Mouse (Mus musculus): ENCODE results near the gene Pde8a. TPM values are rescaled to one million over a fixed set of nuclear protein-coding genes. Genes with fewer than 3 reads are reported as not detected.

The Pde8a gene
- polyA plus RNA-seq, 1 experiment from 2014 or later, result 2.1 TPM

DNA sequence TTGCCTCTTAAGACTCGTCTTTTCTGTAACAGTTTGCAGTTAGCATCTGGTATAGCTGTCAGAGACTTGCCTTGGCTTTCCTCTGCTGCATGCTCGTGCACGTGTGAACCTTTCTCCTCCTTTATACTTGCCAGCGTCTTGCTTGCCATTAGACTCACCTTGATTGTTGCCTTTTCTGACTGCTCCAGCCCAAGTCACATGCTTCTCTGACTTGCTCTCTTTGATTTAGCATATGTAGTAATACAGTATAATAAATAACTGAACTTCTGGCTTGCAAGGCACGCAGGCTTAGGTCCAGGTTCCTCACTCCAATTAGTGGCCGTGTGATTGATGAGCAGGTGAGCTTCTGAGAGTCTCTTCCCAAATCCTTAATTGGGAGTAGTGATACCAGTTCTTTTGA is 37.2 kb downstream of the Pde8a start:
- Histone ChIP-seq H3K4me3 (no peak overlapping the region), H3K9ac (no peak overlapping the region), H3K9me3 (no peaks in the 10 kb centered on the region), H3K27me3 (no peaks in the 10 kb centered on the region), H3K4me1 (replicated peaks) (no peaks in the 10 kb centered on the region), H3K4me2 (no peak overlapping the region), H3K36me3 (no peaks in the 10 kb centered on the region), H3K27ac (no peak overlapping the region)
- WGBS, result 87% methylated on average over 6 of the region's 6 CpGs
- no peak for ATAC-seq (ENCODE audit: low FRiP score)

GRCm38 (mm10) chr7:81251521-81251920 is 38.1 kb downstream of the Pde8a start:
- H3K27me3 ChIP-seq, result no peaks in the 10 kb centered on the region
- no peak overlapping the region for H3K27ac ChIP-seq
- H3K4me2 ChIP-seq, result no peak overlapping the region
- no peaks in the 10 kb centered on the region for H3K36me3 ChIP-seq
- WGBS, result 93% methylated on average over 2 of the region's 2 CpGs
- no peak for ATAC-seq (ENCODE audit: low FRiP score)
- no peaks in the 10 kb centered on the region for H3K9me3 ChIP-seq
- H3K4me1 ChIP-seq (replicated peaks), result no peaks in the 10 kb centered on the region
- H3K4me3 ChIP-seq, result no peak overlapping the region
- no peak overlapping the region for H3K9ac ChIP-seq

GRCm38 (mm10) chr7:81253317-81253716 is 39.9 kb downstream of the Pde8a start:
- no peak overlapping the region for H3K4me2 ChIP-seq
- ATAC-seq (ENCODE audit: low FRiP score), result no peak
- H3K9me3 ChIP-seq, result no peaks in the 10 kb centered on the region
- H3K27ac ChIP-seq, result no peak overlapping the region
- 80% methylated on average over 11 of the region's 11 CpGs for WGBS
- no peaks in the 10 kb centered on the region for H3K36me3 ChIP-seq
- no peaks in the 10 kb centered on the region for H3K27me3 ChIP-seq
- H3K9ac ChIP-seq, result no peak overlapping the region
- H3K4me1 ChIP-seq (replicated peaks), result no peaks in the 10 kb centered on the region
- no peak overlapping the region for H3K4me3 ChIP-seq

DNA sequence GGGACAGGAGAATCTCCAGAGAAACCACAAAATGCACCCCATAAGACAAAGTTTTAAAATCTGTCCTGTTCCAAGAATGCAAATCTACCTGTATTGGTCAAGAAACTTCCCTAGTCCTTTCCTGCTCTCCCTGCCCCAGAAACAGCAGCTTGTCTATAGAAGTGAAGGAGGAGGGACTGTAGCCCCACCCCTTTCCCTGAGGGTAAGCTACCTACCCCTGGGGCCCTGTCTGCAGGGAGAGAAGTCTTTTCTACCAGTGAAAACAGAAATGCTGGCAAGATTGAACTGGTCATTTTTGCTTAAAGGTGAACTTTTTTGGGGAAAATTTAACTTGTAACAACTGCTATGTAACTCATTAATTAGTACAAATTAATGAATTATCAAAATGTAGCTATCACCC is 41.2 kb downstream of the Pde8a start:
- ATAC-seq (ENCODE audit: low FRiP score), result no peak
- Histone ChIP-seq H3K4me2 (no peak overlapping the region), H3K36me3 (no peaks in the 10 kb centered on the region), H3K27ac (no peak overlapping the region), H3K9me3 (no peaks in the 10 kb centered on the region), H3K4me1 (replicated peaks) (no peaks in the 10 kb centered on the region), H3K9ac (no peak overlapping the region), H3K27me3 (no peaks in the 10 kb centered on the region), H3K4me3 (no peak overlapping the region)

DNA sequence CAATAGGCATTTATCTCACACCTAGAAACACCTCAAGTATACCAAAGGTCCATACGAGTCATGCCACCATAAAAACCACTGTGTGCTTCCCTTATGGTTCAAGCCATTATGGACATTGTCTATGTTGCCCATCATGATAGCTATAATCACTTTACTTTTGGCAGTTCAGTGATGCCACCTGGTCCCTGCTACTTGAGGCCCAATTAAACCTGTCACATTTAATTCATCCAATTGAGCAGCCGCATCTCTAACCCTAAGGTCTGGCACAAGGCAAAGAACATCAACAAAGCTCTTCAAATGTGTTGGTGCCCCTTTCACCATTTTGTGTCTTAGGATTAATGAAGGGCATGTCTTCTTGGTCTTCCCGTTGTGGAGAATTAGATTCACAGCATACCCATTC is 42.1 kb downstream of the Pde8a start:
- H3K4me3 ChIP-seq, result no peak overlapping the region
- ATAC-seq (ENCODE audit: low FRiP score), result no peak
- H3K27ac ChIP-seq, result no peak overlapping the region
- no peak overlapping the region for H3K4me2 ChIP-seq
- H3K9me3 ChIP-seq, result no peaks in the 10 kb centered on the region
- no peaks in the 10 kb centered on the region for H3K36me3 ChIP-seq
- no peak overlapping the region for H3K9ac ChIP-seq
- H3K4me1 ChIP-seq (replicated peaks), result no peaks in the 10 kb centered on the region
- 86% methylated on average over 3 of the region's 3 CpGs for WGBS
- no peaks in the 10 kb centered on the region for H3K27me3 ChIP-seq

- 94% methylated on average over 3 of the region's 3 CpGs for WGBS
These were observed 43.4 kb downstream of the Pde8a start for GRCm38 (mm10) chr7:81256773-81257172.

GRCm38 (mm10) chr7:81261548-81261947 is 48.2 kb downstream of the Pde8a start:
- H3K4me3 ChIP-seq, result no peak overlapping the region
- H3K9me3 ChIP-seq, result no peaks in the 10 kb centered on the region
- H3K27ac ChIP-seq, result no peak overlapping the region
- H3K36me3 ChIP-seq, result no peaks in the 10 kb centered on the region
- ATAC-seq (ENCODE audit: low FRiP score), result no peak
- WGBS, result 82% methylated on average over 7 of the region's 7 CpGs
- H3K4me1 ChIP-seq (replicated peaks), result no peaks in the 10 kb centered on the region
- no peak overlapping the region for H3K9ac ChIP-seq
- H3K27me3 ChIP-seq, result no peaks in the 10 kb centered on the region
- no peak overlapping the region for H3K4me2 ChIP-seq

More at GRCm38 (mm10) chr7:81256773-81257172, 43.4 kb downstream of the Pde8a start:
- H3K36me3 ChIP-seq, result no peaks in the 10 kb centered on the region
- H3K27me3 ChIP-seq, result no peaks in the 10 kb centered on the region
- no peak overlapping the region for H3K4me2 ChIP-seq
- H3K4me1 ChIP-seq (replicated peaks), result no peaks in the 10 kb centered on the region
- no peaks in the 10 kb centered on the region for H3K9me3 ChIP-seq
- no peak overlapping the region for H3K9ac ChIP-seq
- H3K4me3 ChIP-seq, result no peak overlapping the region
- no peak overlapping the region for H3K27ac ChIP-seq
- ATAC-seq (ENCODE audit: low FRiP score), result no peak

DNA sequence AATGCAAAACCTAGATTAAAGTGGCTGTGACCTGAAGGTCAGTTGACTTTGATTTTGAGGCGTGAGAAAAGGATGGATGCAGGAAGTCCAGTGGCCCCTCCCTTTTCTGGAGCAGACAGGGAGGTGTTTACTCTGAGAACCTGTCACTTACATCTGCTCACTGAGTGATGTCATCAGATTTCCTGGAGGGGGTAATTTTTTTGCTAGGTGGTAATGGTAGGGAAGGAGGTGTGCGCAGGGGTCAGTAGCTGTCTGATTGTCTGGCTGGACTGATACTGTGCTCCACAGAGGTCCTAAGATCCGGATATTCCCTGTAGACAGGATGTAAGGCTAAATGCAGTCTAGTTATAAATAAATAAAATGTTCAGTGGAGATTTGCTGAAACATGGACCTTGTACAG is 59.5 kb downstream of the Pde8a start:
- ATAC-seq (ENCODE audit: low FRiP score), result no peak
- H3K4me2 ChIP-seq, result no peak overlapping the region

GRCm38 (mm10) chr7:81278966-81279365 is 65.6 kb downstream of the Pde8a start:
- no peaks in the 10 kb centered on the region for H3K36me3 ChIP-seq
- no peaks in the 10 kb centered on the region for H3K4me1 ChIP-seq (replicated peaks)
- H3K4me2 ChIP-seq, result no peak overlapping the region
- no peak overlapping the region for H3K9ac ChIP-seq
- WGBS, result 87% methylated on average over 6 of the region's 6 CpGs
- H3K9me3 ChIP-seq, result no peaks in the 10 kb centered on the region; the same call in 1 of the 2 replicates
- H3K4me3 ChIP-seq, result no peak overlapping the region
- H3K27ac ChIP-seq, result no peak overlapping the region
- H3K27me3 ChIP-seq, result no peaks in the 10 kb centered on the region
- no peak for ATAC-seq (ENCODE audit: low FRiP score)

More for the DNA sequence above, 59.5 kb downstream of the Pde8a start:
- H3K9ac ChIP-seq, result no peak overlapping the region
- H3K27me3 ChIP-seq, result no peaks in the 10 kb centered on the region
- no peaks in the 10 kb centered on the region for H3K4me1 ChIP-seq (replicated peaks)
- H3K36me3 ChIP-seq, result no peaks in the 10 kb centered on the region
- H3K4me3 ChIP-seq, result no peak overlapping the region
- H3K9me3 ChIP-seq, result no peaks in the 10 kb centered on the region; the same call in 1 of the 2 replicates
- no peak overlapping the region for H3K27ac ChIP-seq
- WGBS, result 84% methylated on average over 3 of the region's 3 CpGs

- no peak for ATAC-seq (ENCODE audit: low FRiP score)
- Histone ChIP-seq H3K4me2 (no peak overlapping the region), H3K27me3 (no peaks in the 10 kb centered on the region), H3K9ac (no peak overlapping the region), H3K9me3 (no peaks in the 10 kb centered on the region; the same call in 1 of the 2 replicates), H3K36me3 (no peaks in the 10 kb centered on the region), H3K4me3 (no peak overlapping the region), H3K27ac (no peak overlapping the region), H3K4me1 (replicated peaks) (no peaks in the 10 kb centered on the region; the same call in 1 of the 2 replicates)
- WGBS, result 95% methylated on average over 1 of the region's 1 CpGs
These were observed 67.8 kb downstream of the Pde8a start for GRCm38 (mm10) chr7:81281240-81281639.

DNA sequence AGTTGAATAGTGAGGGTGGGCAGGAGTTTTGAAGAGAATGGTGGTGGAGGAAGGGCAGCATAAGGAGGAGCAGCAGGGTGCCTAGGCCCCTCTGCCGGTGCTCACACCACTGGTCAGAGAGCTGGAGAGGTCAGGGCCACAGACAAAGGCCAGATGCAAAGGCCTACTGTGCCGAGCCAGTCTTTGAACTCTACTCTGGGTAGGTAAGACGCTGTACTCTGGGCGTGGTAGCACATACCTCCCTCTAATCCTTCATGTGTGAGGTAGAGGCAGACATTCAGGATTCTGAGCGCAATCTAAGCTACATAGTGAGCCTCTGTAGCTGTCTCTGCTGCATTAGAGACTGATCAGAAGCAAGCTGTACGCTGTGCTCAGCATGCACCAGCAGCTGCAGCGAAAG is 73.1 kb downstream of the Pde8a start:
- H3K4me1 ChIP-seq (replicated peaks), result no peaks in the 10 kb centered on the region; the same call in 1 of the 2 replicates
- H3K4me2 ChIP-seq, result no peak overlapping the region
- no peaks in the 10 kb centered on the region for H3K27me3 ChIP-seq
- no peaks in the 10 kb centered on the region for H3K36me3 ChIP-seq
- no peak for ATAC-seq (ENCODE audit: low FRiP score)
- H3K9ac ChIP-seq, result no peak overlapping the region
- no peaks in the 10 kb centered on the region for H3K9me3 ChIP-seq
- H3K4me3 ChIP-seq, result no peak overlapping the region
- H3K27ac ChIP-seq, result no peak overlapping the region
- WGBS, result 38% methylated on average over 7 of the region's 7 CpGs

GRCm38 (mm10) chr7:81286946-81287345 is 73.5 kb downstream of the Pde8a start:
- no peaks in the 10 kb centered on the region for H3K9me3 ChIP-seq
- 66% methylated on average over 8 of the region's 8 CpGs for WGBS
- no peaks in the 10 kb centered on the region; the same call in 1 of the 2 replicates for H3K4me1 ChIP-seq (replicated peaks)
- no peak overlapping the region for H3K4me3 ChIP-seq
- no peak overlapping the region for H3K4me2 ChIP-seq
- H3K9ac ChIP-seq, result no peak overlapping the region
- no peak overlapping the region for H3K27ac ChIP-seq
- ATAC-seq (ENCODE audit: low FRiP score), result no peak
- no peaks in the 10 kb centered on the region for H3K27me3 ChIP-seq
- H3K36me3 ChIP-seq, result no peaks in the 10 kb centered on the region

DNA sequence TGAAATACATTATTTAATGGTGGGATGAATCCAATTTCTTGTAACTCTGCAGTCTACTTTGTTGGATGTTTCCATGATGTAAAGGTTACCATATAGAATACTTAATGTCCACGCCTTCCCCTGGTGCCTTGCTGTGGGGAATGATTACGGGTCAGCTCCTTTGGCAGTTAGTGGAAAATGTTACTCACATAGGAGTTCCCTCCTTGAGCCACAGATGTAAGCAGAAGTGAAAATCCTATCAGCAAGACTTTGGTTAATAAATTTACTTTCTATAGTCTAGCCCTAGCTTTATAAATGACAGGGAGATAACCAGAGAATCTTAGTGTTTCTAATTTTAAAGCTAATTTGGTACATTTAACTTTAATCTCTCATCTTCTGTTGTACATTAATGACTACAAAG is 81.8 kb downstream of the Pde8a start:
- Histone ChIP-seq H3K9ac (no peak overlapping the region), H3K36me3 (no peaks in the 10 kb centered on the region), H3K9me3 (no peaks in the 10 kb centered on the region), H3K4me2 (no peak overlapping the region), H3K27me3 (no peaks in the 10 kb centered on the region), H3K27ac (no peak overlapping the region), H3K4me3 (no peak overlapping the region), H3K4me1 (replicated peaks) (no peaks in the 10 kb centered on the region)
- WGBS, result 97% methylated on average over 2 of the region's 2 CpGs
- no peak for ATAC-seq (ENCODE audit: low FRiP score)

All from hindbrain, embryonic 13.5 days (tissue).